ENCODE assay signal across 17 mouse cellular contexts in genomic region chr1:141097575-141097974, GRCm38 (mm10).
"Had no signal": no experiment of that assay in that cellular context is flagged by ENCODE, and none has a peak within 500 bp of the region (broad histone marks: within the 10 kb centered on the region; RNA-seq: fewer than 3 reads in every experiment).

No protein-coding gene starts in this region.

- H3K27ac ChIP-seq: neural tube, embryonic 12.5 days; neural tube, embryonic 13.5 days; neural tube, embryonic 15.5 days; stomach, embryonic 15.5 days; stomach, postnatal 0 days had no signal

- H3K27me3 ChIP-seq: neural tube, embryonic 12.5 days; neural tube, embryonic 13.5 days; neural tube, embryonic 15.5 days; stomach, embryonic 15.5 days had no signal

- H3K4me2 ChIP-seq: neural tube, embryonic 12.5 days; neural tube, embryonic 13.5 days; neural tube, embryonic 15.5 days; stomach, embryonic 15.5 days had no signal

- H3K9ac ChIP-seq: neural tube, embryonic 12.5 days; neural tube, embryonic 13.5 days; neural tube, embryonic 15.5 days; stomach, embryonic 15.5 days had no signal

- H3K9me3 ChIP-seq: neural tube, embryonic 12.5 days; neural tube, embryonic 13.5 days; neural tube, embryonic 15.5 days; stomach, embryonic 15.5 days had no signal

- H3K36me3 ChIP-seq: neural tube, embryonic 12.5 days; neural tube, embryonic 13.5 days; neural tube, embryonic 15.5 days; stomach, embryonic 15.5 days had no signal

- H3K4me1 ChIP-seq: neural tube, embryonic 12.5 days; neural tube, embryonic 13.5 days; neural tube, embryonic 15.5 days; stomach, embryonic 15.5 days had no signal

- H3K4me3 ChIP-seq: neural tube, embryonic 12.5 days; neural tube, embryonic 13.5 days; neural tube, embryonic 15.5 days; stomach, embryonic 15.5 days had no signal

- DNase-seq: retina, postnatal 1 day; right cerebral cortex, adult 18-20 months; right cerebral cortex, postnatal 14 days; right cerebral cortex, postnatal 25 days; right cerebral cortex, postnatal 4 days; spleen, adult 18-20 months; thymus, adult 18-20 months; thymus, adult 2 months; thymus, postnatal 14 days; thymus, postnatal 25 days; thymus, postnatal 36 days; thymus, postnatal 4 days had no signal
